Mouse (Mus musculus): ENCODE data around the gene Spata46. TPM values are rescaled to one million over a fixed set of nuclear protein-coding genes. Genes with fewer than 3 reads are reported as not detected.

The Spata46 gene
- total and polyA plus RNA-seq, 3 experiments, result 0.13 TPM; not detected in 2

- Histone ChIP-seq H3K9ac (ENCODE audit: control insufficient read depth, low read depth, low read length, poor library complexity, severe bottlenecking) (no peak overlapping the region), H3K4me1 (ENCODE audit: control insufficient read depth in 1 of 2, insufficient read depth in 2 of 2, low read length in 2 of 2) (no peaks in the 10 kb centered on the region), H3K79me2 (ENCODE audit: control insufficient read depth, insufficient read depth, low read length, poor library complexity) (no peaks in the 10 kb centered on the region), H3K27ac (ENCODE audit: control insufficient read depth, low read depth, low read length) (no peak overlapping the region), H3K9me3 (replicated peaks; ENCODE audit: insufficient read depth, low read length) (no peaks in the 10 kb centered on the region), H3K36me3 (ENCODE audit: control insufficient read depth in 1 of 2, insufficient read depth in 2 of 2, low read length in 2 of 2) (no peaks in the 10 kb centered on the region), H3K4me3 (ENCODE audit: control insufficient read depth in 1 of 2, insufficient read depth in 1 of 2, low read depth in 2 of 2, low read length in 2 of 2) (no peak overlapping the region), H3K27me3 (ENCODE audit: control insufficient read depth in 1 of 2, insufficient read depth in 2 of 2, low read length in 2 of 2) (no peaks in the 10 kb centered on the region; a peak in 2 of 4 replicates)
- no peak for DNase-seq (ENCODE audit: low read depth, low spot score)
- TF ChIP-seq CHD1 (IDR thresholded peaks at IDR 0.05; ENCODE audit: low read depth, low read length) (no peak), POLR2AphosphoS2 (IDR thresholded peaks at IDR 0.05; ENCODE audit: low read length) (no peak), GATA1 (IDR thresholded peaks at IDR 0.05; ENCODE audit: low read depth, low read length) (no peak), USF2 (IDR thresholded peaks at IDR 0.05; ENCODE audit: borderline replicate concordance in 1 of 2, insufficient read depth in 1 of 2, low read depth in 1 of 2, low read length in 2 of 2) (no peak), EP300 (IDR thresholded peaks at IDR 0.05; ENCODE audit: low read depth in 1 of 2, low read length in 2 of 2) (no peak), CTCF (IDR thresholded peaks at IDR 0.05 in 2 of 3, conservative IDR thresholded peaks at IDR 0.05 in 1 of 3; ENCODE audit: control insufficient read depth in 1 of 3, insufficient read depth in 1 of 3, low read depth in 2 of 3, low read length in 3 of 3, poor library complexity in 1 of 3, severe bottlenecking in 1 of 3) (no peak), TAL1 (IDR thresholded peaks at IDR 0.05; ENCODE audit: low read length) (no peak), RCOR1 (IDR thresholded peaks at IDR 0.05; ENCODE audit: low read depth, low read length) (no peak), GABPA (IDR thresholded peaks at IDR 0.05; ENCODE audit: low read depth, low read length) (no peak), ZMIZ1 (IDR thresholded peaks at IDR 0.05; ENCODE audit: low read depth, low read length) (no peak)
Measured at GRCm38 (mm10) chr1:170293257-170293656, 15.3 kb upstream of the Spata46 start.

- no peaks in the 10 kb centered on the region for H3K9me3 ChIP-seq (replicated peaks; ENCODE audit: insufficient read depth, low read length)
- no peak overlapping the region for H3K27ac ChIP-seq (ENCODE audit: control insufficient read depth, low read depth, low read length)
- no peak for DNase-seq (ENCODE audit: low read depth, low spot score)
- no peak overlapping the region for H3K4me3 ChIP-seq (ENCODE audit: control insufficient read depth in 1 of 2, insufficient read depth in 1 of 2, low read depth in 2 of 2, low read length in 2 of 2)
- no peaks in the 10 kb centered on the region for H3K36me3 ChIP-seq (ENCODE audit: control insufficient read depth in 1 of 2, insufficient read depth in 2 of 2, low read length in 2 of 2)
- no peak for TF ChIP-seq GATA1 (IDR thresholded peaks at IDR 0.05; ENCODE audit: low read depth, low read length)
- TF ChIP-seq ZNF384 (IDR thresholded peaks at IDR 0.05; ENCODE audit: low read depth, low read length), result no peak
- no peak for TF ChIP-seq RAD21 (IDR thresholded peaks at IDR 0.05; ENCODE audit: low read depth, low read length)
- TF ChIP-seq ZKSCAN1 (IDR thresholded peaks at IDR 0.05; ENCODE audit: low read depth, low read length), result no peak
- TF ChIP-seq POLR2A (IDR thresholded peaks at IDR 0.05; ENCODE audit: control insufficient read depth in 1 of 2, insufficient read depth in 1 of 2, low read depth in 1 of 2, low read length in 2 of 2, poor library complexity in 1 of 2), result no peak
- TF ChIP-seq ELF1 (IDR thresholded peaks at IDR 0.05; ENCODE audit: low read depth, low read length), result no peak
- no peak for TF ChIP-seq BHLHE40 (IDR thresholded peaks at IDR 0.05; ENCODE audit: borderline replicate concordance, low read depth, low read length)
- H3K9ac ChIP-seq (ENCODE audit: control insufficient read depth, low read depth, low read length, poor library complexity, severe bottlenecking), result no peak overlapping the region
- no peaks in the 10 kb centered on the region; a peak in 2 of 4 replicates for H3K27me3 ChIP-seq (ENCODE audit: control insufficient read depth in 1 of 2, insufficient read depth in 2 of 2, low read length in 2 of 2)
- no peaks in the 10 kb centered on the region for H3K4me1 ChIP-seq (ENCODE audit: control insufficient read depth in 1 of 2, insufficient read depth in 2 of 2, low read length in 2 of 2)
- H3K79me2 ChIP-seq (ENCODE audit: control insufficient read depth, insufficient read depth, low read length, poor library complexity), result no peaks in the 10 kb centered on the region
Measured at GRCm38 (mm10) chr1:170294786-170295570, 13.6 kb upstream of the Spata46 start.

Data from MEL (cell line).